Mouse (Mus musculus) limb, embryonic 12.5 days (tissue): ENCODE measurements around the gene Gm17019. TPM values are rescaled to one million over a fixed set of nuclear protein-coding genes. Genes with fewer than 3 reads are reported as not detected.
"Not testable (repeated sequence)": the region's sequence is repeated elsewhere in the genome, so short reads cannot be mapped to it uniquely, and the experiment has no call there.

Experiments used
- ATAC-seq: fragments of 200-750 bp; cut with Nextera tagmentation; 2 replicates; pipeline ENCODE4 v1.8.0; 2017; ENCODE audit warnings: low read depth, moderate TSS enrichment; ENCODE audit not compliant: insufficient number of reproducible peaks, insufficient read depth, low FRiP score, low TSS enrichment
- H3K27ac ChIP-seq: fragments of 300-500 bp; sonication (generic); 2 replicates; pipeline ENCODE4 v1.5.1; 2016; ENCODE audit warnings: mild to moderate bottlenecking, moderate library complexity
- H3K27me3 ChIP-seq: fragments of 300-500 bp; sonication (generic); 2 replicates; pipeline ENCODE4 v1.6.1; 2016; ENCODE audit warnings: mild to moderate bottlenecking, moderate library complexity
- H3K36me3 ChIP-seq: fragments of 300-500 bp; sonication (generic); 2 replicates; pipeline ENCODE4 v1.6.1; 2016; ENCODE audit warnings: mild to moderate bottlenecking, moderate library complexity
- H3K4me1 ChIP-seq: fragments of 300-500 bp; sonication (generic); replicated peaks from 2 replicates; pipeline ENCODE4 v1.6.1; 2016
- H3K4me2 ChIP-seq: fragments of 300-500 bp; sonication (generic); 2 replicates; pipeline ENCODE4 v1.6.1; 2016; ENCODE audit warnings: mild to moderate bottlenecking, moderate library complexity
- H3K4me3 ChIP-seq: fragments of 300-500 bp; sonication (generic); replicated peaks from 2 replicates; pipeline ENCODE4 v1.5.1; 2016; ENCODE audit warnings: mild to moderate bottlenecking
- H3K9ac ChIP-seq: fragments of 300-500 bp; sonication (generic); replicated peaks from 2 replicates; pipeline ENCODE4 v1.6.1; 2016; ENCODE audit warnings: mild to moderate bottlenecking, moderate library complexity
- H3K9me3 ChIP-seq: fragments of 300-500 bp; sonication (generic); 2 replicates; pipeline ENCODE4 v1.6.1; 2016; ENCODE audit warnings: mild to moderate bottlenecking, moderate library complexity
- WGBS: fragments of 180-500 bp; shearing (Covaris S2); methylation state at CpG from one replicate; pipeline ENCODE4 v1.1.7; 2016; 5-methylcytosine and 5-hydroxymethylcytosine counted together
- polyA plus RNA-seq: library from polyadenylated mRNA; unstranded; fragments of >200 nt; fragmentation: Nextera tagmentation; extraction: Ambion mirVana; gene quantifications from 2 replicates; pipeline ENCODE4 v1.2.1, GENCODE M21; 2016

Gm17019 gene
- not detected in 2 replicates for polyA plus RNA-seq

DNA sequence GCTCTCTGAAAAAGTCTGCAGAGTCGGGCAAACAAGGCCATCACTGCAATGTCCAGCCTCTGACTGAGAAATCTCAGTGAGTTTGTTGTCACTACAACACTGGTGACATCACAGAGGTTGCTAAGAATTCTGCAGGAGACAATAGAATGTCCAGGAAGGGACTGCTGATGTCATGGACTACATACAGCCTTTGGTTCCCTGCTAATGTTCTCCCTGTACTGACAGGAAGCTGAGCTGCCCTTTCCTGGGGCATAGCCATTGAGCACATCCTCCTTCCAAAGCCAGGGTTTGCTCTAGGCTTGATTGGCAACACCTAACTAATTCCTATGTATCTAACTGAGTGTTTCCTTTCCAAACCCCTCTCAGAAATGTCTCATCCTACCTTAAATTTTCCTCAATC lies at the start of gene Gm17019:
Gene Gm17019, minus strand, starts transcription at position 101 of the 400 bp plus-strand sequence.
- WGBS = 62% methylated on average over 1 of the region's 1 CpGs
- H3K27me3 ChIP-seq, H3K27ac ChIP-seq, H3K36me3 ChIP-seq, H3K4me3 ChIP-seq, H3K9ac ChIP-seq, H3K4me2 ChIP-seq, ATAC-seq, H3K4me1 ChIP-seq: not testable (repeated sequence)
- peaks cover 47% of the 10 kb centered on the region for H3K9me3 ChIP-seq

DNA sequence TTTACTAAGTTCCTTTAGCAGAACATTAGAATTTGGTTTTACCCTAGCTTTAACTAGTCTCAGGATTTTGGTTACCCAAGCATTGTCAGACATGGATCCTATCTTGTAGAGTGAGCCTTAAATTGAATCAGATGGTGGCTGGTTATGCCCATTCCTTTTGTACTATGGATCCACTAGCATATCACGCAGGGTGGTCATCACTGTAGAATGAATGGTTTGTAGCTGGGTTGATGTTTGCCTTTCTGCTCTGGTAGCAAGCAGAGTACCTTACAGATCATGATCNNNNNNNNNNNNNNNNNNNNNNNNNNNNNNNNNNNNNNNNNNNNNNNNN lies 29.6 kb upstream of the Gm17019 start:
- not testable (repeated sequence) for ATAC-seq, H3K4me1 ChIP-seq, H3K27me3 ChIP-seq, H3K4me2 ChIP-seq, H3K9ac ChIP-seq, H3K4me3 ChIP-seq, H3K36me3 ChIP-seq, H3K27ac ChIP-seq
- H3K9me3 ChIP-seq = peaks cover 21% of the 10 kb centered on the region
- WGBS = 88% methylated on average over 1 of the region's 1 CpGs

GRCm38 (mm10) chr5:15061638-15062384 lies 29.0 kb upstream of the Gm17019 start:
- ATAC-seq = peak; percentile 89
- not testable (repeated sequence) for H3K9ac ChIP-seq, H3K27ac ChIP-seq, H3K36me3 ChIP-seq, H3K27me3 ChIP-seq, H3K4me2 ChIP-seq, H3K4me3 ChIP-seq, H3K4me1 ChIP-seq
- peaks cover 23% of the 10 kb centered on the region for H3K9me3 ChIP-seq
- 81% methylated on average over 4 of the region's 4 CpGs for WGBS

GRCm38 (mm10) chr5:15054151-15055025 lies 21.6 kb upstream of the Gm17019 start:
- not testable (repeated sequence) for H3K4me3 ChIP-seq, H3K9ac ChIP-seq, ATAC-seq, H3K27me3 ChIP-seq, H3K4me2 ChIP-seq, H3K4me1 ChIP-seq, H3K36me3 ChIP-seq, H3K27ac ChIP-seq
- peaks cover 33% of the 10 kb centered on the region for H3K9me3 ChIP-seq
- WGBS = 77% methylated on average over 10 of the region's 10 CpGs

DNA sequence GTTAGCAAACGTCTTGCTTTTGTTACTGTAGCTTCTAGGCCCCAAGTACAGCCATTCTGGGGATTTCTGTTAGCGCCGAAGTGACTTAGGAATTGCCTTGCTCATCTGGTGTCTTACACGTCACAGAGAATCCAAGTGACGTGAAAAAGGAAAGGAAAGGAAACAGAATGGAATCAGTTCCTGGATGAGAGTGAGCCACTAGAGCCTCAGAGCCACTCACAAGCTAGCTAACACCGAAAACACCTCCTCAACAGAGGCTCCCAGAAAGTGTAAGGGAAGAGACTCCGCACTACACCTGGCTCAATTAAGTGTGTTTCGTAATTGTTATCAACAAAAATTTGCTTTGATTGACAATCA lies 20.8 kb upstream of the Gm17019 start:
- not testable (repeated sequence) for H3K36me3 ChIP-seq, H3K27ac ChIP-seq, H3K9ac ChIP-seq, H3K4me3 ChIP-seq, H3K27me3 ChIP-seq, H3K4me2 ChIP-seq, H3K4me1 ChIP-seq
- WGBS = 77% methylated on average over 8 of the region's 8 CpGs
- ATAC-seq = 0 out of 2 replicates have a peak, but pooled peaks have one; percentile 52
- H3K9me3 ChIP-seq = peaks cover 33% of the 10 kb centered on the region

DNA sequence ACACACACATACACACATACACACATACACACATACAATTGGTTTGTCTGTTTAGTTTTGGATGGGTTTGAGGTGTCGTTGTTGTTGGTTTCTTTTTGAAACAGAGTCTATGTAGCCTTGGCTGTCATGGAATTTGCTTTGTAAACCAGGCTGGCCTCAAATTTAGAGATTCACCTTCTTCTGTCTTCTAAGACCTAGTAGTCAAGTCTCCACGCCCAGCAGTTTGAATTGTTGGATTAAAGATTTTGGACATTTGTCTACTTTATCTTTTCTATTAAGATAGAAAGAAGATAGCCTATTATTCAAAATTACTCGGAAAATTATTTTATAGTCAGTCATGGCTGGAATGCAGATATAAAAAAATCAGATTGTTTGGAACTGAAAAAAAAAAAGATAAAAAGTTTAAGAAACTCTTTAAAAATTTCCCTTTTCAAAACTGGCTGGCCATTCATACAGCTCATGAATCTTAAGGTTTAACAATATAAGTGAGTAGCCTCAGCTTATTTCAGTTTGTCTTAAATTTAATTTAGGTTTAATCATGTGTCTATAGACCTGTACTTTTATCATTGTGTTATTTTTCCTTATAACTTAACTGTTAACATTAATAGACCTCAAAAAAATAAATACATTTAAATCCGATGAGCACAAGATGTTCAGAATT lies 20.3 kb upstream of the Gm17019 start:
- not testable (repeated sequence) for H3K4me2 ChIP-seq, H3K36me3 ChIP-seq, H3K27ac ChIP-seq, H3K27me3 ChIP-seq, H3K9ac ChIP-seq, H3K4me1 ChIP-seq, H3K4me3 ChIP-seq
- peaks cover 33% of the 10 kb centered on the region for H3K9me3 ChIP-seq
- 82% methylated on average over 4 of the region's 4 CpGs for WGBS
- ATAC-seq = peak; percentile 52; the same call in 1 of the 2 replicates

- not testable (repeated sequence) for H3K4me3 ChIP-seq, H3K27ac ChIP-seq, H3K4me2 ChIP-seq, H3K9ac ChIP-seq, H3K4me1 ChIP-seq, H3K36me3 ChIP-seq, H3K27me3 ChIP-seq, ATAC-seq
- 72% methylated on average over 2 of the region's 2 CpGs for WGBS
- peaks cover 27% of the 10 kb centered on the region for H3K9me3 ChIP-seq
Measured at GRCm38 (mm10) chr5:15050807-15051206, 18.0 kb upstream of the Gm17019 start.

GRCm38 (mm10) chr5:15044830-15045767 lies 12.3 kb upstream of the Gm17019 start:
- peaks cover 18% of the 10 kb centered on the region for H3K9me3 ChIP-seq
- H3K4me3 ChIP-seq, H3K9ac ChIP-seq, H3K27ac ChIP-seq, H3K36me3 ChIP-seq, H3K27me3 ChIP-seq, ATAC-seq, H3K4me2 ChIP-seq, H3K4me1 ChIP-seq: not testable (repeated sequence)
- WGBS = 79% methylated on average over 9 of the region's 9 CpGs

DNA sequence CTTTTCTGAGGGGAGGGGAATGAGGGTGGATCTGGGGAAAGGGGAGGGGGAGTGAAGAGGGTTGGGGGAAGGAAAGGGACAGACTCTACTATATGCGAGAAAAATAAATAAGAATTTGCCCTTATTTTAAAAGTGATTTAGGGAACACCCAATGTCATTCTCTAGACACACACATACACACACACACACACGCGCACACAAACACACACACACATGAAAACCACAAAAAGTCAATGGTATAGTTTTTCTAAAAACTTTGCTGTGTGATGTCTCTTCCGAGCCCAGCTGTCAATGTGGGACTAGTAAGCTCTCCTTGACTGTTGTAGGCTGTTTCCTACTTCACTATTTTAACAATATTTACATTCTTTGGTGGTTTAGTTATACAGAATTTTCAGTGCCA lies 8.0 kb upstream of the Gm17019 start:
- not testable (repeated sequence) for ATAC-seq

DNA sequence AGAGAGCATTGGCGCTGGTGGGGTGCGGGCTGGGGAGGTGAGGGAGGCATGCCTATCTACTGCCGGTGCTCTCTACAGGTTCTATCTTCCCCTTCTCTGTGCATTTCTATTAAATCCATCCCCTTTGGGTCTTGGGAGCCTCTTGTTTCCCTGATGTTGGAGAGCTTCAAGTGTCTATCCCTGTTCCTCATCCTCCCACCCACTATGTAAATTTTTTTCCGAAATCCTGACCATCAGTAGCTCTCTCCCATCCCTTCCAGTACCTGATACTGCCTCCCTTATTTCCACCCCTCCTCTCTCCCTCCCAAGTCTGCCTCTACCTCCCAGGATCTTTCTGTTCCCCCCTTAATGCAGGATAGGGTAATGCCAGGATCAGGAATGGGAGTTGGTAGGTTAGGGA lies 7.2 kb upstream of the Gm17019 start:
- ATAC-seq = peak; percentile 95
- H3K27me3 ChIP-seq, H3K36me3 ChIP-seq, H3K4me2 ChIP-seq, H3K9ac ChIP-seq, H3K4me3 ChIP-seq, H3K4me1 ChIP-seq, H3K27ac ChIP-seq: not testable (repeated sequence)
- peaks cover 32% of the 10 kb centered on the region for H3K9me3 ChIP-seq
- 83% methylated on average over 4 of the region's 4 CpGs for WGBS

More for the DNA sequence above, 8.0 kb upstream of the Gm17019 start:
- H3K27me3 ChIP-seq, H3K27ac ChIP-seq, H3K4me3 ChIP-seq, H3K4me1 ChIP-seq, H3K9ac ChIP-seq, H3K4me2 ChIP-seq, H3K36me3 ChIP-seq: not testable (repeated sequence)
- H3K9me3 ChIP-seq = peaks cover 34% of the 10 kb centered on the region
- WGBS = 59% methylated on average over 3 of the region's 4 CpGs
